Mouse (Mus musculus) thymus, adult 2 months (tissue): ENCODE data around the gene Foxm1.

Experiments used
- CTCF ChIP-seq: fragments of 200-500 bp; IDR thresholded peaks from 2 replicates; pipeline ENCODE4 v1.5.1; 2012; ENCODE audit warnings: mild to moderate bottlenecking, control low read depth, low read length, moderate library complexity, borderline replicate concordance; ENCODE audit not compliant: control insufficient read depth, poor library complexity, insufficient read depth; ENCODE audit errors: extremely low read depth
- POLR2A ChIP-seq: fragments of 200-500 bp; IDR thresholded peaks from 2 replicates; pipeline ENCODE4 v1.6.1; 2012; ENCODE audit warnings: mild to moderate bottlenecking, low read length, control low read depth, moderate library complexity; ENCODE audit not compliant: control insufficient read depth, poor library complexity, insufficient read depth; ENCODE audit errors: extremely low read depth

DNA sequence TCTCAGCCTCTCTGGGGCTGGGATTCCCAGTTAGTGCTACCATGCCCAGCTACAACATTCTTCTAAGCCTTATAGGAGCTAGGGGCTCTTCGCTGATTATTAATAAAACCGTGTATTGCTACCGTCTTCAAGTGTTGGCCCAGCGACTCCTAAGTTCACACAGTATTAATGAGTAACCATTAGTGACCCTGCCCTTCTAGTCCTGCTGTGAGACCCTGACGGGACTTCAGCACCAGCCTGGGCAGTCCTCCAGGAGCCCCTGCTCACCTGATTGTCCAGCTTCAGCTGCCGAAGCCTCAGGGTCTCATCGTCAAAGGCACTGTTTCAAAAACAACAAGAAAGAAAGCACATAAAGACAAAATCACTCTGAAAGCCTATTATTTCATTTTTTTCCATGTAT is 25.3 kb upstream of the Foxm1 start:
- TF ChIP-seq CTCF = no peak
- no peak for TF ChIP-seq POLR2A
